Mouse (Mus musculus) megakaryocyte, embryonic 14.5 days (primary cell): Measurements from ENCODE around the gene Sfta2.

ENCODE experiments used
- FLI1 ChIP-seq: IDR thresholded peaks from 2 replicates; pipeline ENCODE4 v1.6.1; 2012; ENCODE audit warnings: low read length, inconsistent platforms, mixed read lengths
- GATA1 ChIP-seq: IDR thresholded peaks from 3 replicates; pipeline ENCODE4 v1.6.1; 2012; ENCODE audit warnings: mixed read lengths, low read length, inconsistent platforms, borderline replicate concordance

DNA sequence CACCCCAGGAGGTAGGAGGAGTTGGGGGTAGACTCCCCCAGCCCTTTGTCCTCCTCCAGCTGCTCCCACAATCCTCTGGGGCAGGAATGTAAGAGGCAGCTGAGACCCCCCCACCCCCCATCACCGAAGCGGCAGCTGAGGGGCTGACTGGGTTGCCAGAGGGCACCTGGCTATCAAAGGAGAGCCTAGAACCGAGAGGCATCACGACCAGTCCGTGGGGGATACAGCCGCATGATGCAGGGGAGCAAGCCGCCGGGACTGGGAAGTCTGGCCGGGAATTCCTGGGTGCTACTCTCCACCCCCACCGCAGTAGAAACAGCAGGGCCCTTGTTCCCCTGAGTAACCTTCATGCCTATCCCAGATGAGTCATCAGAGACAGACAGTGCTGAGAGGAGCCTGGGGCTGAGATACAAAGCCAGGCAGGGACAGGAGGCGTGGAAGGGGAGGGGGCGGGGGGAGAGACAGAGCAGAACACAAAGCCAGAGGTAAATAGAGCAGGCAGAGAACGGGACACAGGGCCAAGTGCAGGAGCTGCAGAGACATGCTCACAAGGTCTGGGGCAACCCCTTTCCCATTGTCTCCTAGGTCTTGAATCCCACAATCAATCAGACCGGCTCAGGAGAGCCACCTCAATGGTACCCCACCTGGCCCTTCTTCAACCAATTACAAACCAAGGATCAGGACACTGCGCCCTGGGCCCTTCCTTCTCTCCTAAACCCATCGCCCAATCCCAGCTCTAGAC is 96.6 kb downstream of the Sfta2 start:
- no peak for TF ChIP-seq GATA1
- no peak for TF ChIP-seq FLI1
